Mouse (Mus musculus) embryonic fibroblast, embryonic 13.5 days (primary cell): ENCODE data around the gene Tbxas1.

Experiments
- CTCF ChIP-seq: IDR thresholded peaks from 2 replicates; pipeline ENCODE4 v1.5.1; 2011; ENCODE audit warnings: mild to moderate bottlenecking, control low read depth, low read length, moderate library complexity, borderline replicate concordance; ENCODE audit not compliant: insufficient read depth
- POLR2A ChIP-seq: IDR thresholded peaks from 2 replicates; pipeline ENCODE4 v1.6.1; 2011; ENCODE audit warnings: low read depth, mild to moderate bottlenecking, control low read depth, low read length, moderate library complexity

DNA sequence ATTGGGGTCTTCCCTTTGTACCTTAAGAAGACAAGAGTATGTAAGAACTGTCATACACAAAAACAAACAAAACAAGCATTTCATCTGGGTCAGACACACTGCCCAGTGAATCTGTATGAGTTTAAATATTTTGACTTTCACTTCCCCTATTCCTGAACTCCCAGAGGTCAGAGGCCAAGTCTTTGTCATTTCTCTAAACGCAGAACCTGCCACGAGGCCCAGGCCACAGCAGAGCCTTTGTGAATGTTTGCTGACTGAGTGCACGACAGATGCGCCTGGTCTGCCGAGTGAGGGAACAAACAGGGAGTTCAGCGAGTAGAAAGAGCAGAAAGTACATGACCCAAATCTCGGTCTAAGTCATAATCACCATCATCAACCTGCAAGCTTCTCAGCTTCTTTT lies 4.2 kb upstream of the Tbxas1 start:
- TF ChIP-seq POLR2A (no peak), CTCF (no peak)
